ENCODE assay signal across 8 mouse cellular contexts in genomic region chr14:79843135-79843550, GRCm38 (mm10).
DNase-seq lines count a peak whose midpoint lies in the region; ATAC-seq and TF ChIP-seq lines count a peak whose summit lies in the region.

No protein-coding gene starts in this region.

- DNase-seq in cerebellum, adult 2 months = peak; percentile 32 to 44
- DNase-seq in cerebellum, adult 11-12 months = no peak
- peak; percentile 47 for DNase-seq in lung, embryonic 14.5 days
- no peak for DNase-seq in lung, postnatal 4 days
- DNase-seq in lung, postnatal 36 days = peak; percentile 10
- no peak for DNase-seq in Muller cell, postnatal 12 days (ENCODE audit: inconsistent ontology term)

- no peak for TF ChIP-seq POLR2A in cerebellum, adult 2 months (IDR thresholded peaks at IDR 0.05; ENCODE audit: borderline replicate concordance, insufficient read depth, low read length)

- no peak overlapping the region for H3K9ac ChIP-seq in lung, embryonic 14.5 days
- no peak overlapping the region for H3K9ac ChIP-seq in forebrain, embryonic 12.5 days

- TF ChIP-seq CTCF in cerebellum, adult 2 months (IDR thresholded peaks at IDR 0.05; ENCODE audit: borderline replicate concordance, insufficient read depth, low read depth, low read length) = peak; percentile 52; the same call in 1 of the 2 replicates
- TF ChIP-seq CTCF in lung, embryonic 14.5 days (IDR thresholded peaks at IDR 0.05; ENCODE audit: low read depth) = peak; percentile 62

- ATAC-seq in lung, embryonic 14.5 days (ENCODE audit: insufficient read depth) = no peak
- ATAC-seq in forebrain, embryonic 12.5 days (ENCODE audit: low FRiP score) = peak; percentile 88
- no peak for ATAC-seq in granulocyte monocyte progenitor cell, adult 5-6 weeks (replicated peaks; ENCODE audit: poor library complexity, severe bottlenecking)

- H3K36me3 ChIP-seq in lung, embryonic 14.5 days (ENCODE audit: insufficient read depth) = no peaks in the 10 kb centered on the region
- no peaks in the 10 kb centered on the region for H3K36me3 ChIP-seq in forebrain, embryonic 12.5 days (replicated peaks)

- no peaks in the 10 kb centered on the region; the same call in 1 of the 2 replicates for H3K4me1 ChIP-seq in cerebellum, adult 2 months (ENCODE audit: control insufficient read depth, insufficient read depth, low read length)
- H3K4me1 ChIP-seq in lung, embryonic 14.5 days (ENCODE audit: insufficient read depth) = no peaks in the 10 kb centered on the region
- peaks cover 25% of the 10 kb centered on the region for H3K4me1 ChIP-seq in forebrain, embryonic 12.5 days

- H3K9me3 ChIP-seq in lung, embryonic 14.5 days (ENCODE audit: low read depth, low read length) = no peaks in the 10 kb centered on the region
- H3K9me3 ChIP-seq in forebrain, embryonic 12.5 days = no peaks in the 10 kb centered on the region

- H3K27ac ChIP-seq in cerebellum, adult 2 months (ENCODE audit: insufficient read depth, low read length) = no peak overlapping the region
- no peak overlapping the region for H3K27ac ChIP-seq in lung, embryonic 14.5 days (ENCODE audit: low read depth)
- no peak overlapping the region for H3K27ac ChIP-seq in forebrain, embryonic 12.5 days

- no peaks in the 10 kb centered on the region; the same call in 1 of the 2 replicates for H3K27me3 ChIP-seq in cerebellum, adult 2 months (ENCODE audit: control insufficient read depth, insufficient read depth, low read length)
- no peaks in the 10 kb centered on the region for H3K27me3 ChIP-seq in lung, embryonic 14.5 days (ENCODE audit: insufficient read depth, low read length)
- peaks cover 16% of the 10 kb centered on the region; the same call in 1 of the 2 replicates for H3K27me3 ChIP-seq in forebrain, embryonic 12.5 days

- 14% methylated on average over 13 of the region's 13 CpGs for WGBS in cerebellum, adult 2 months
- 9% methylated on average over 13 of the region's 13 CpGs for WGBS in lung, embryonic 14.5 days
- 7% methylated on average over 13 of the region's 13 CpGs for WGBS in forebrain, embryonic 12.5 days

- H3K4me3 ChIP-seq in cerebellum, adult 2 months (replicated peaks; ENCODE audit: insufficient read depth, low read depth, low read length) = no peak overlapping the region
- H3K4me3 ChIP-seq in lung, embryonic 14.5 days (ENCODE audit: low read depth, low read length) = no peak overlapping the region
- no peak overlapping the region for H3K4me3 ChIP-seq in forebrain, embryonic 12.5 days (replicated peaks)

- H3K4me2 ChIP-seq in lung, embryonic 14.5 days = no peak overlapping the region
- H3K4me2 ChIP-seq in forebrain, embryonic 12.5 days = peak overlapping the region; percentile 24; the same call in 1 of the 2 replicates

Comparison
In these comparisons a context has a peak if more than half of its experiments do, and no peak if none do; other contexts are left out.
1. DNase-seq: peak in cerebellum, adult 2 months (2 of 2), lung, embryonic 14.5 days (single experiment) and lung, postnatal 36 days (single experiment); none in cerebellum, adult 11-12 months (single experiment), lung, postnatal 4 days (0 of 2) and Muller cell, postnatal 12 days (single experiment).